Mouse (Mus musculus) limb, embryonic 14.5 days (tissue): ENCODE measurements around the gene Syt2. TPM values are rescaled to one million over a fixed set of nuclear protein-coding genes. Genes with fewer than 3 reads are reported as not detected.

Experiments
- ATAC-seq: fragments of 200-750 bp; cut with Nextera tagmentation; 2 replicates; pipeline ENCODE4 v1.8.0; 2017; ENCODE audit warnings: low read depth, moderate number of reproducible peaks, moderate TSS enrichment; ENCODE audit not compliant: low FRiP score
- DNase-seq: peaks from one replicate; pipeline ENCODE4 v3.0.0-alpha.2; 2015; ENCODE audit warnings: low spot score
- H3K27ac ChIP-seq: fragments of 300-500 bp; sonication (generic); replicated peaks from 2 replicates; pipeline ENCODE4 v1.5.1; 2014; ENCODE audit warnings: low read depth, mild to moderate bottlenecking, low read length, moderate library complexity, mixed read lengths
- H3K27me3 ChIP-seq: fragments of 300-500 bp; sonication (generic); 2 replicates; pipeline ENCODE4 v1.6.1; 2014; ENCODE audit warnings: low read length, mixed read lengths; ENCODE audit not compliant: control insufficient read depth, insufficient read depth
- H3K36me3 ChIP-seq: fragments of 300-500 bp; sonication (generic); 2 replicates; pipeline ENCODE4 v1.6.1; 2014; ENCODE audit warnings: mild to moderate bottlenecking, low read length, moderate library complexity, mixed read lengths; ENCODE audit not compliant: control insufficient read depth, insufficient read depth
- H3K4me1 ChIP-seq: fragments of 300-500 bp; sonication (generic); 2 replicates; pipeline ENCODE4 v1.6.1; 2014; ENCODE audit warnings: antibody characterized with exemption, low read length, mixed read lengths; ENCODE audit not compliant: control insufficient read depth, insufficient read depth
- H3K4me2 ChIP-seq: fragments of 300-500 bp; sonication (generic); replicated peaks from 2 replicates; pipeline ENCODE4 v1.6.1; 2014; ENCODE audit warnings: low read depth, mild to moderate bottlenecking, low read length, moderate library complexity; ENCODE audit not compliant: severe bottlenecking
- H3K4me3 ChIP-seq: fragments of 300-500 bp; sonication (generic); replicated peaks from 2 replicates; pipeline ENCODE4 v1.5.1; 2014; ENCODE audit warnings: low read length
- H3K9ac ChIP-seq: fragments of 300-500 bp; sonication (generic); 2 replicates; pipeline ENCODE4 v1.6.1; 2014; ENCODE audit warnings: mild to moderate bottlenecking, low read depth, low read length, moderate library complexity; ENCODE audit not compliant: severe bottlenecking
- H3K9me3 ChIP-seq: fragments of 300-500 bp; sonication (generic); 2 replicates; pipeline ENCODE4 v1.6.1; 2016; ENCODE audit warnings: low read length; ENCODE audit not compliant: control insufficient read depth
- POLR2A ChIP-seq: fragments of 200-500 bp; IDR thresholded peaks from 2 replicates; pipeline ENCODE4 v1.8.0; 2012; ENCODE audit warnings: inconsistent platforms, mild to moderate bottlenecking, moderate library complexity, borderline replicate concordance; ENCODE audit not compliant: insufficient read depth, insufficient read length; ENCODE audit errors: extremely low read depth
- WGBS: fragments of 180-500 bp; shearing (Covaris S2); extraction: QIAGEN DNeasy Blood & Tissue Kit; methylation state at CpG from one replicate; pipeline ENCODE4 v1.1.7; 2014; 5-methylcytosine and 5-hydroxymethylcytosine counted together
- polyA plus RNA-seq, 2 experiments: library from polyadenylated mRNA; depleted of rRNA in 1 of 2; stranded (reverse) in 1 of 2; unstranded in 1 of 2; fragments of >200 nt; fragmentation: Nextera tagmentation in 1 of 2; extraction: Ambion mirVana in 1 of 2; gene quantifications; 2 replicates each; pipeline versions ENCODE4 v1.2.1 to v1.2.3; 2012 to 2014

Syt2 gene
- polyA plus RNA-seq, 2 experiments, result 0.44 to 1.5 TPM

DNA sequence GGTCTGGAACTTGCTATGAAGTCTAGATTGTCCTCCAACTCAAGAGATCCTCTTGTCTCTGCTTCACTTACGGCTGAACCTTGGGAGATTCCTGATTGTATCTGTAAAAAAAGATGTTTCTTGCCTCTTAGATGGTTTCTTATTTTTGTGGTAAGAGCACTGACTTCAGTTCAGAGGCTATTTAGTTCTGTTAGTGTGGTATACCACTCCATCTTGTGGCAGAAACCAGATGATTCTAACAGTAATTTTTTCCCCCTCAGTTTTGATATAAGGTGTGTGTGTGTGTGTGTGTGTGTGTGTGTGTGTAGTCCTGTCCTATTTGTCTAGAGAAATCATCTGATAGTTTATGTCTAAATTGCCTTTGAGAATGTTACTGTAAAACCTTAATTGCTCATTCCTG lies 39.2 kb upstream of the Syt2 start:
- ATAC-seq (no peak), DNase-seq (no peak)
- 82% methylated on average over 1 of the region's 1 CpGs for WGBS
- H3K4me3 ChIP-seq, result no peak overlapping the region
- H3K9ac ChIP-seq, result no peak overlapping the region
- no peak overlapping the region for H3K27ac ChIP-seq
- H3K9me3 ChIP-seq, result no peaks in the 10 kb centered on the region
- H3K36me3 ChIP-seq, result peaks cover 80% of the 10 kb centered on the region
- H3K27me3 ChIP-seq, result no peaks in the 10 kb centered on the region
- H3K4me1 ChIP-seq, result no peaks in the 10 kb centered on the region
- no peak for TF ChIP-seq POLR2A
- H3K4me2 ChIP-seq, result no peak overlapping the region

DNA sequence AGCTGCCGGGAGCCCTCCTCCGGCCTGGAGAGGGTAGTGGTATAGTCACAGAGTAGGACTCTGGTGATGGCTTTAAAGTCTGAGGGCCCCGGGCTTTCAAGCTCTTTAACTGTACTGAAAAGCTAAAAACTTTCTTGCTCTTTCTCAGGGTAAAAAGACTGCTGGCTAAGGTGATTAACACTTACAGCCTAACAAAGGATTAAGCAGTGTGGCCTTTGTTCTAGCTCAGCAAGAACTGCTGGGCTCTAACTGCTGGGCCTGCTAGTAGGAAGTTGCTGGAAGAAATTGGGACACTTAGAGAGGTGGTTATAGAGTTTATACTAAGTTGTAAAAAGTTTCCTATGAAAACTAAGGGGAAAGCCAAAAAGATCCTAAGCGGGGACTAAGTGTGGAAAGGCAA lies 37.3 kb upstream of the Syt2 start:
- no peak overlapping the region for H3K9ac ChIP-seq
- no peak for DNase-seq

DNA sequence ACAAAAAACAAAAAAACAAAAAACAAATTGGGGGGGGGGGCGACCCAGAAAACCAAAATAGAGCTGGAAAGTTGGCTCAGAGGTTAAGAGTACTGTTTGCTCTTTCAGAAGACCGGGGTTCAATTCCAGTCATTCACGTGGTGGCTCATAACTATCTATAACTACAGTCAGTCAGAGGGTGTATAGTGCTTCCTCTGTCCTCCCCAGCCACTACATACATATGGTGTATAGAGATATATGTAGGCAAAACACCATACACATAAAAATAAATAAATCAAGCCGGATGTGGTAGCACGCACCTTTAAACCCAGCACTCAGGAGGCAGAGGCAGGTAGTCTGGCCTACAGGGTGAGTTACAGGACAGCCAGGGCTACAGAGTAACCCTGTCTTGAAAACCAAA lies 31.9 kb upstream of the Syt2 start:
- Histone ChIP-seq H3K4me2 (no peak overlapping the region), H3K36me3 (peaks cover 80% of the 10 kb centered on the region), H3K9ac (no peak overlapping the region), H3K4me3 (no peak overlapping the region), H3K27me3 (no peaks in the 10 kb centered on the region), H3K9me3 (no peaks in the 10 kb centered on the region), H3K27ac (no peak overlapping the region), H3K4me1 (no peaks in the 10 kb centered on the region)
- ATAC-seq (no peak), DNase-seq (no peak)
- WGBS, result 96% methylated on average over 5 of the region's 5 CpGs
- TF ChIP-seq POLR2A, result no peak

More for the DNA sequence above, 37.3 kb upstream of the Syt2 start:
- H3K36me3 ChIP-seq, result peaks cover 86% of the 10 kb centered on the region
- no peak overlapping the region for H3K4me2 ChIP-seq
- 43% methylated on average over 4 of the region's 4 CpGs for WGBS
- ATAC-seq, result no peak
- no peaks in the 10 kb centered on the region for H3K4me1 ChIP-seq
- no peak for TF ChIP-seq POLR2A
- H3K27me3 ChIP-seq, result no peaks in the 10 kb centered on the region
- H3K9me3 ChIP-seq, result no peaks in the 10 kb centered on the region
- H3K27ac ChIP-seq, result no peak overlapping the region
- H3K4me3 ChIP-seq, result no peak overlapping the region

DNA sequence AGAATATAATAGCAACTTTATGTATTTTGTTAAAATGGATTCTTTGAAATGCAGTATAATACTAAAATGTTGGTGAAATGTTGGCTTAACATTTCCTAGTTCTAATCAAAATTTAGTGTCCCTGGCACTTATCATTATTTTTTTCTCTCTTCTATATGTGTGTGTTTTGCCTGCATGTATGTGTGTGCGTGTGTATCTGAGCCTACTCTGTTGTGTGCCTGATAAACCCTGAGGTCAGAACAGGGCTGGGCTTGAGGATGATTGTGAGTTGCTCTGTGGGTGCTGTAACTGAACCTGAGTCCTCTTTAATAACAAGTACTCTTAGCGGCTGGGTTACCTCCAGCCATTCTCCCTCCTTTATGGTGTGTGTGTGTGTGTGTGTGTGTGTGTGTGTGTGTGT lies 31.5 kb upstream of the Syt2 start:
- WGBS, result 93% methylated on average over 2 of the region's 2 CpGs
- Histone ChIP-seq H3K9me3 (no peaks in the 10 kb centered on the region), H3K27ac (no peak overlapping the region), H3K4me2 (no peak overlapping the region), H3K27me3 (no peaks in the 10 kb centered on the region), H3K4me3 (no peak overlapping the region), H3K36me3 (peaks cover 84% of the 10 kb centered on the region), H3K4me1 (no peaks in the 10 kb centered on the region), H3K9ac (no peak overlapping the region)
- TF ChIP-seq POLR2A, result no peak
- DNase-seq (no peak), ATAC-seq (no peak)

DNA sequence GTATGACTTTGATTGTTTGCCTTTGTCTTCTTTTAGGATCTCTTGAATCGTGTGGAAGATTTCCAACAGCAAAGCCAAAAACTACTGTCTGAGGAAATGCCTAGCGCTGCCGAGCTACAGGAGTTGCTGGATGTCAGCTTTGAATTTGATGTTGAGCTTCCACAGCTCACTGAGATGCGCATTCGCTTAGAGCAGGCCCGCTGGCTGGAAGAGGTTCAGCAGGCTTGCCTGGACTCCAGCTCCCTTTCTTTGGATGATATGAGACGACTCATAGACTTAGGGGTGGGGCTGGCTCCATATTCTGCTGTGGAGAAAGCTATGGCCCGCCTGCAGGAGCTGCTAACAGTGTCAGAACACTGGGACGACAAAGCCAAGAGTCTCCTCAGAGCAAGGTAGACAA lies 28.8 kb upstream of the Syt2 start:
- H3K27ac ChIP-seq, result no peak overlapping the region
- DNase-seq, result no peak
- no peaks in the 10 kb centered on the region for H3K4me1 ChIP-seq
- ATAC-seq, result no peak
- TF ChIP-seq POLR2A, result no peak
- H3K4me2 ChIP-seq, result no peak overlapping the region
- H3K4me3 ChIP-seq, result no peak overlapping the region
- H3K27me3 ChIP-seq, result no peaks in the 10 kb centered on the region
- H3K9me3 ChIP-seq, result no peaks in the 10 kb centered on the region
- H3K36me3 ChIP-seq, result peaks cover 88% of the 10 kb centered on the region
- no peak overlapping the region for H3K9ac ChIP-seq
- WGBS, result 87% methylated on average over 9 of the region's 9 CpGs

DNA sequence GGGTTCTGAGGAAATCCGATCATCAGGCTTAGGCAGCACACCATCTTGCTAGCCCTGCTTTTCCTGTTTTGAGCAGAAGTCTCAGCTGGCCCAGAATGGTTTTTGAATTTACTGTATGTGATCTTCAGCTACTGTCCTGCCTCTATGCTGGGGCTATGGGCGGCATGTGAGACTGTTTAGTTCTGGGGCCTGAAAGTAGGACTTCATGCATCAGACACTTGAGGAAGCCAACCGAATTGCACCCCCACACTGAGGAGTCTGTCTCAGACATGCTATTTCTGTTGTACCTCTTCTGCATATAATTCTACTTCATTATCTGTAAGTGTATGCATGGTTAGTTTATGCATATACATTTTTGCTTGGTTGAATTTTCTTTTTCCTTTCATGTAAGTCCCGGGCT lies 21.2 kb upstream of the Syt2 start:
- Histone ChIP-seq H3K4me3 (no peak overlapping the region), H3K9ac (no peak overlapping the region), H3K4me2 (no peak overlapping the region), H3K9me3 (no peaks in the 10 kb centered on the region), H3K36me3 (peaks cover 96% of the 10 kb centered on the region), H3K27me3 (no peaks in the 10 kb centered on the region), H3K4me1 (no peaks in the 10 kb centered on the region), H3K27ac (no peak overlapping the region)
- no peak for ATAC-seq
- 98% methylated on average over 4 of the region's 4 CpGs for WGBS
- no peak for DNase-seq
- no peak for TF ChIP-seq POLR2A
